Mouse (Mus musculus) thymus, adult 18-20 months (tissue): ENCODE measurements around the gene Slc10a7.

Experiments used
- DNase-seq, 2 experiments: peaks; one replicate each; pipeline ENCODE4 v3.0.0; 2022; ENCODE audit warnings: mixed read lengths in 2 of 2

Slc10a7 gene

GRCm38 (mm10) chr8:78626632-78627031 is 117.5 kb downstream of the Slc10a7 start:
- DNase-seq = no peak

DNA sequence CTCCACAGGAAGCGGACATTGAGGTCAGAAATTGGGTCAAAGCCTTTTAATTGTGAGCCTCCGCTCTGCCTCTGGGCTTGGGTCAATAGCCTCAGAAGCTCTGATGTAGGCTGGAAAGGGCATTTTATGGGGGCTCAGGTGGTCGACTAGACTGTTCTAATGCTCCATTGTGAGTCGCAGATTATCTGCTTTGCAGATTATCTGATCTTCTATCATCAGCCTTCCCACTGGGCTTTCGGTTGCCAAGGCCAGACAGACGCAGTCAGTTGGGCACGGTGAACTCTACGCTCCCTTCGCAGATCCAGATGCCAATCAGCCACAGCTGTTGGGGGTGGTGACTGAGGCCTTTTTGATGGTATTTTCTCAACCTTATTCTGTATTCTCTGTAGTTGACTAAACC is 118.6 kb downstream of the Slc10a7 start:
- no peak for DNase-seq

- DNase-seq = no peak
These were observed 121.4 kb downstream of the Slc10a7 start for GRCm38 (mm10) chr8:78630414-78631164.

DNA sequence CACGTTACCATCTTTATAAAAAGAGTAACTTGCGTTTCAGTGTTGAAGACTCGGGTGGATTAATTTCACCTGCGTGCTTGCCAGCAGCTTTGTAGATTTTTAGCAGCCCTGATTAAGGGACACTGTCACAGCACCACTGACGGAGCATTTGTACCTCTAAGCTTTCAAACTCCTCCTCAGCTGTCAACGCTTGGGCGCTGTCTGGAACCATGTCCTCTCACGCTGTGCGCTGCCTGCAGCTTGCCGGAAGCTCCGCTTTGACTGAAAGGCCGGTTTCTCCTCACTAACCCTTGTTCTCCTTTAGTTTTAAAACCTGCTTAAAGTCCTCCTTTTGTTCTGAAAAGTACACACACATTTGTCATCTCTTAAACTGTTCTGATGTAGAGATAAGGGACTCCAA is 123.9 kb downstream of the Slc10a7 start:
- DNase-seq = no peak

GRCm38 (mm10) chr8:78634018-78634417 is 124.9 kb downstream of the Slc10a7 start:
- no peak for DNase-seq

GRCm38 (mm10) chr8:78634523-78635240 is 125.5 kb downstream of the Slc10a7 start:
- no peak for DNase-seq

- no peak for DNase-seq
These were observed 126.2 kb downstream of the Slc10a7 start for GRCm38 (mm10) chr8:78635241-78635771.

GRCm38 (mm10) chr8:78641919-78642318 is 132.8 kb downstream of the Slc10a7 start:
- no peak for DNase-seq

- no peak for DNase-seq
These were observed 133.2 kb downstream of the Slc10a7 start for GRCm38 (mm10) chr8:78642376-78642775.

- no peak for DNase-seq
These were observed 138.0 kb downstream of the Slc10a7 start for GRCm38 (mm10) chr8:78647000-78647656.

GRCm38 (mm10) chr8:78647846-78648245 is 138.7 kb downstream of the Slc10a7 start:
- DNase-seq = no peak

GRCm38 (mm10) chr8:78648918-78649317 is 139.8 kb downstream of the Slc10a7 start:
- no peak for DNase-seq

- DNase-seq = no peak
These were observed 142.5 kb downstream of the Slc10a7 start for GRCm38 (mm10) chr8:78651670-78652069.

DNA sequence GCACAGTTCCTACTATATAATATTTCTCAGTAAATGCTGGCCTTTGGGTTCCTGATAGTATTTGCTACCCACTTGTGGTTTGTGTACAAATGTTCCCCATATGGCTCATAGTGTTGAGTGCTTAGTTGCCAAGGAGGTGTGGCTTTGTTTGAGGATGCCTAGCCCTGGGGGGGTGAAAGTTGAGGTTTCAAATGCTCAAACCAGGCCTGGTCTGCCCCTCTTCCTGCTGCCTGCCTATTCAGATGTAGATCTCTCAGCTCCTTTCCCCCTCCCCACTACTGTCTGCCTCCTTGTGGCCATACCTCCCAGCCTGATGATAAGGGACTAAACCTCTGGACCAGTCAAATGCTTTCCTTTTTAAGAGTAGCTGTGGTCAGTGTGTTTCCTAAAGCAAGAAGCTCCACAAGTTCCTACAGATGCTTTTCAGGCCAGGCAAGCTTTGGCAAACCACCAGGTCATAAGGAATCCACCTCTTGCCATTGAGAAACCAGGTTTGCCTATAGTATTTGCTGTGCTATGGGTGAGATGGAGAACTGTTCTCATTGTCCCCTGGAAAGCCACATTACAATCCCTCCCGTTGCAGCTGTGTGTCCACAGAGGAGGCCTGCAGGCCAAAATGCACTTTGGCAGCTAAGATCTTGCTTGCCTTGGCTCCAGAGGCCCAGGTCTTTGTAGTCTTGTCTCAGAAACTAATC is 146.4 kb downstream of the Slc10a7 start:
- no peak for DNase-seq

GRCm38 (mm10) chr8:78656700-78657370 is 147.7 kb downstream of the Slc10a7 start:
- DNase-seq = no peak

DNA sequence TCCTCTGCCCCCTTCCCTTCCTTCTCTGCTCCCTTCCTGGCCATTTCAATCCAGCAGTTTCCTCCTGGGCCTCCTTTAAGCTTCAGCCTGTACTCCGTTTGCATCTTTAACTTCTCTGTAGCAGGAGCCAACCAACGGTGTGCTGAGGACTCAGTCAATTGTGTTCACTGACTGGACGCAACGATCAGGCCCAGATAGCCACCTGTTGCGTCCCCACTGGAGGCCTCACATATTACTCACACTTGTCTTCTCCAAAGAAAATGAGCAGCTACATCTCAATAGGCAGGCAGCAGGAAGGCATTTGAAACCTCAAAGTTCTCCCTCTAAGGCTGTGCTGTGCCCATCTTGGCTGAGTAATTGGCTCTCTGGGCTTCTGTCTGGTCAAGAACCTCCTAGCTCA is 149.0 kb downstream of the Slc10a7 start:
- DNase-seq = no peak

- no peak for DNase-seq
These were observed 150.6 kb downstream of the Slc10a7 start for GRCm38 (mm10) chr8:78659617-78660187.

DNA sequence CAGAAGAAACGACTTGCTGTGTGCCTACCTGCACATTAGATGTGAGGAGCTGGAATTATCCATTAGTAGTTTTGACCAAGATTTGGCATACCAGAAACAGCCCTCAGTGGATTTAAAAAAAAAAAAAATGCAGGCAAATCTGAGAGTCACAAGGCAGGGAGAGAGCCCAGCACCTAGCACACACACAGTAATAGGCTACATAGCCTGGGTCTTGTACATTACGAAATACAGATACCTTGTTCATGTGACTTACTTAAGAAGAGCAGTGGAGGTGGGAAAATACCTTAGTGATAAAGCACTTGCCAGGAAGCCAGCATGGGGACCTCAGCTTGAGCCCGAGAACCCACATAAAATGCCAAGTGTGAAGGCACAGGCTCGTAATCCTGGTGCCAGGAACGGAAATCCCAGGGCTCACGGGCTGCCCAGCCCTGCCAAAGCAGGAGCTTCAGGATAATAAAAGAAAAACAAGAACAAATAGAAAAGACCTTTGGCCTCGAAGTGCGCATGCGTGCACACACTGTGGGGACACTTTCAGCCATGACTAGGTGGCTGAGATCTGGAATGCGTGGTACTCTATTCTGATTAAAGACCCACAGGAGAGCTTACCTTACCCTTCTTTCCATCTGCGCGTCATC is 155.3 kb downstream of the Slc10a7 start:
- no peak for DNase-seq

DNA sequence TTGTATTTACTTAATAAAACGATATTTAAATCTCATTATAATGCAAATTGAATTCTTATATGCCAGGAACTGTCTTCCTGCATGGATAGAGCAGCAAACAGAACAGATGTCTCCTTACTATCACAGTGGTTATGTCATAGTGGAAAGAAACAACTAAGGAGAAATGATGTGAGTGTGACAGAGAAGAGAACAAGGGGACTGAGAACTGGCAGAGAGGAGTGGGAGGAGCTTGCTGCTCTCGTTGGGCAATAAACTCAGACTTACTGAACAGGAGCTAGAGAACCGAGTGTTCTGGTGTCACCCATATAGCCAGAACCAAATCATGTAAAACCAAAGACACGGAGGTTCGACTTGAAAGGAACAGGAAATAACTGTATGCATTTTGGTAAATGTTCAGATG is 158.3 kb downstream of the Slc10a7 start:
- DNase-seq = no peak

- DNase-seq = no peak
These were observed 159.1 kb downstream of the Slc10a7 start for GRCm38 (mm10) chr8:78668206-78668605.

- no peak for DNase-seq
These were observed 161.1 kb downstream of the Slc10a7 start for GRCm38 (mm10) chr8:78670241-78670640.
